Mouse (Mus musculus) megakaryocyte, adult 5-6 weeks (primary cell): ENCODE measurements around the gene Fezf1. TPM values are rescaled to one million over a fixed set of nuclear protein-coding genes. Genes with fewer than 3 reads are reported as not detected.

Experiments
- ATAC-seq: 2 replicates; pipeline ENCODE4 v1.8.0; 2016; ENCODE audit warnings: mild to moderate bottlenecking, inconsistent platforms; ENCODE audit not compliant: poor library complexity, severe bottlenecking
- total RNA-seq, 2 experiments: library from RNA; stranded (forward) in 1 of 2; stranded (reverse) in 1 of 2; fragments of 153-499, 151-499 nt in 1 of 2; fragments of 221-1000, 200-1000 nt in 1 of 2; gene quantifications; 2 replicates each; pipeline versions ENCODE4 v1.2.3 to v1.2.4; 2015 to 2017

Gene Fezf1
- total RNA-seq (2015) (not detected in 2 replicates), total RNA-seq (2017) (not detected in 2 replicates)

GRCm38 (mm10) chr6:23248313-23249052 is at the start of gene Fezf1:
TSS of gene Fezf1 (minus strand) at chr6:23248362.
- no peak for ATAC-seq

- ATAC-seq: no peak
Measured at GRCm38 (mm10) chr6:23294685-23295084, 46.5 kb upstream of the Fezf1 start.

- ATAC-seq: no peak
Measured at GRCm38 (mm10) chr6:23288752-23289151, 40.6 kb upstream of the Fezf1 start.

GRCm38 (mm10) chr6:23281514-23281820 is 33.3 kb upstream of the Fezf1 start:
- no peak for ATAC-seq

- ATAC-seq: no peak
Measured at GRCm38 (mm10) chr6:23280811-23281513, 32.8 kb upstream of the Fezf1 start.

GRCm38 (mm10) chr6:23273483-23273882 is 25.3 kb upstream of the Fezf1 start:
- ATAC-seq: no peak

GRCm38 (mm10) chr6:23272979-23273378 is 24.8 kb upstream of the Fezf1 start:
- ATAC-seq: no peak

GRCm38 (mm10) chr6:23272542-23272941 is 24.4 kb upstream of the Fezf1 start:
- ATAC-seq: no peak

GRCm38 (mm10) chr6:23260738-23261050 is 12.5 kb upstream of the Fezf1 start:
- no peak for ATAC-seq

- no peak for ATAC-seq
Measured at GRCm38 (mm10) chr6:23260016-23260737, 12.0 kb upstream of the Fezf1 start.

- ATAC-seq: no peak
Measured at GRCm38 (mm10) chr6:23257981-23258380, 9.8 kb upstream of the Fezf1 start.

- ATAC-seq: no peak
Measured at GRCm38 (mm10) chr6:23255161-23255560, 7.0 kb upstream of the Fezf1 start.

GRCm38 (mm10) chr6:23254644-23255043 is 6.5 kb upstream of the Fezf1 start:
- ATAC-seq: no peak

- no peak for ATAC-seq
Measured at GRCm38 (mm10) chr6:23253353-23254311, 5.5 kb upstream of the Fezf1 start.

GRCm38 (mm10) chr6:23252196-23253135 is 4.3 kb upstream of the Fezf1 start:
- no peak for ATAC-seq

GRCm38 (mm10) chr6:23251431-23251830 is 3.3 kb upstream of the Fezf1 start:
- ATAC-seq: no peak

GRCm38 (mm10) chr6:23250288-23250955 is 2.3 kb upstream of the Fezf1 start:
- no peak for ATAC-seq

GRCm38 (mm10) chr6:23249616-23250287 is 1.6 kb upstream of the Fezf1 start:
- no peak for ATAC-seq

- no peak for ATAC-seq
Measured at GRCm38 (mm10) chr6:23249053-23249401, 865 bp upstream of the Fezf1 start.
